Mouse (Mus musculus): ENCODE data around the gene Pde4b.
A peak's percentile ranks its signal among the peaks of the same experiment; 100 is the strongest.

GRCm38 (mm10) chr4:102506376-102507280 lies 419.3 kb downstream of the Pde4b start:
- TF ChIP-seq CTCF (IDR thresholded peaks at IDR 0.05; ENCODE audit: extremely low read depth, insufficient read depth, insufficient read length, insufficient replicate concordance) (no peak), POLR2A (IDR thresholded peaks at IDR 0.05; ENCODE audit: low read depth, low read length) (peak; percentile 65)

Measured in spleen, adult 2 months (tissue).